ENCODE assay signal across 27 mouse cellular contexts in the genomic region with DNA sequence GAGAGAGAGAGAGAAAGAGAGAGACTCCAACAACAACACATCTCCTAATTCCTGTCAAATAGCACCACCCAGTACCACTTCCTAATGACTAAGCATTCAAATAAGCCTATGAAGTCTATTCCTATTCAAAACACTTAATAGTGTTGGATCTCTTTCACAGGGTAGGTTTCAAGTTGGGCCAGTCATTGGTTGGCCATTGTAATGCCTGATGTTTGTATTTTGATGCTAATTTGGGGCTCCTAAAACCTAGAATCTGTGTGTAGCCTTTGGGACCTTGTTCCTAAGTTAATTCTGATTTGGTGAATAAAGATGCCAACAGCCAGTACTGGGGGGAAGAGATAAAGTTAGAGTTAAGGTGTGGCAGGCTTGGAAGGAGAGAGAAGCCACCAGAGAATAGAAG.
"Had no signal": no experiment of that assay in that cellular context is flagged by ENCODE, and none has a peak within 500 bp of the region (broad histone marks: within the 10 kb centered on the region; RNA-seq: fewer than 3 reads in every experiment).

No protein-coding gene starts in this region.

- H3K4me3 ChIP-seq: heart, adult 2 months; heart, embryonic 13.5 days; heart, embryonic 15.5 days; hindbrain, embryonic 15.5 days; kidney, embryonic 15.5 days; limb, embryonic 13.5 days; limb, embryonic 15.5 days; liver, embryonic 13.5 days; liver, embryonic 15.5 days had no signal

- H3K9ac ChIP-seq: heart, embryonic 13.5 days; heart, embryonic 15.5 days; hindbrain, embryonic 15.5 days; kidney, embryonic 15.5 days; limb, embryonic 13.5 days; limb, embryonic 15.5 days; liver, embryonic 13.5 days; liver, embryonic 15.5 days; liver, postnatal 0 days had no signal

- H3K27ac ChIP-seq: heart, adult 2 months; heart, embryonic 13.5 days; heart, embryonic 15.5 days; hindbrain, embryonic 15.5 days; hindbrain, postnatal 0 days; kidney, embryonic 15.5 days; kidney, postnatal 0 days; limb, embryonic 13.5 days; limb, embryonic 15.5 days; liver, embryonic 13.5 days; liver, embryonic 15.5 days had no signal

- DNase-seq: gastrocnemius, postnatal 14 days; gastrocnemius, postnatal 36 days; heart, adult 11 months; heart, adult 2 months; heart, postnatal 14 days; heart, postnatal 36 days; kidney, adult 11 months; kidney, adult 2 months; kidney, adult 9 months; kidney, postnatal 14 days; kidney, postnatal 36 days; layer of hippocampus, adult 9-11 months; layer of hippocampus, postnatal 36 days; left cerebral cortex, postnatal 4 days; liver, embryonic 13.5 days; liver, postnatal 0 days had no signal

- H3K27me3 ChIP-seq: heart, embryonic 13.5 days; heart, embryonic 15.5 days; kidney, embryonic 15.5 days; limb, embryonic 13.5 days; limb, embryonic 15.5 days; liver, embryonic 13.5 days; liver, embryonic 15.5 days had no signal

- H3K36me3 ChIP-seq: heart, embryonic 13.5 days; heart, embryonic 15.5 days; hindbrain, embryonic 15.5 days; kidney, embryonic 15.5 days; limb, embryonic 13.5 days; limb, embryonic 15.5 days; liver, embryonic 13.5 days; liver, embryonic 15.5 days had no signal

- ATAC-seq: hindbrain, postnatal 0 days; intestine, embryonic 16.5 days; liver, postnatal 0 days had no signal

- H3K9me3 ChIP-seq: heart, embryonic 13.5 days; heart, embryonic 15.5 days; hindbrain, embryonic 15.5 days; kidney, embryonic 15.5 days; limb, embryonic 13.5 days; limb, embryonic 15.5 days; liver, embryonic 13.5 days; liver, embryonic 15.5 days had no signal

- H3K4me2 ChIP-seq: heart, embryonic 11.5 days; heart, embryonic 13.5 days; heart, embryonic 15.5 days; hindbrain, embryonic 15.5 days; kidney, embryonic 15.5 days; limb, embryonic 13.5 days; limb, embryonic 15.5 days; liver, embryonic 13.5 days; liver, embryonic 15.5 days had no signal

- H3K4me1 ChIP-seq: heart, embryonic 13.5 days; heart, embryonic 15.5 days; kidney, embryonic 15.5 days; limb, embryonic 15.5 days; liver, embryonic 13.5 days; liver, embryonic 15.5 days had no signal
